Mouse (Mus musculus): ENCODE data around the gene Gm11213.

DNA sequence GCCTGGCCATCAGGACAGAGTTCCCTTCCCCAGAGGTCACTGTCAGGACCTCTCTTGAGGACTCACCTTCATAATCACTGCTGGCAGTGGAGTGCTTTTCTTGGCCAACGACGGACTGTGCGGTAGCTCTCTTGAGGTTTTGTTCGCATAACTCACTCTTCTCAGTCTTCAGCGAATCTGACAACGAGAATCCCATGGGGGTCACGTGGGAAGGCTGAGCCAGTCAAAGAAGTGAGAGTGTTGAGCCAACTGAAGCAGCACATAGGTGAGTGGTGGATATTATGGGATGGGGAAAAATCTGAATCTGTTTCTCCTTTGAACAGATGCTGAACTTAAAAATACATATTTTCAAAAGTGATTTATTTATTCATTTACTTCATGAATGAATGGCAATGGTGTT lies 3.3 kb upstream of the Gm11213 start:
- TF ChIP-seq USF2 (conservative IDR thresholded peaks at IDR 0.05; ENCODE audit: low read depth, low read length): peak; percentile 53
- no peak for TF ChIP-seq NRF1 (IDR thresholded peaks at IDR 0.05; ENCODE audit: low read depth, low read length)
- TF ChIP-seq GABPA (IDR thresholded peaks at IDR 0.05; ENCODE audit: insufficient replicate concordance, low read depth, low read length): no peak
- no peak for TF ChIP-seq MAZ (IDR thresholded peaks at IDR 0.05; ENCODE audit: low read depth, low read length)
- no peak for TF ChIP-seq CTCF (conservative IDR thresholded peaks at IDR 0.05 in 1 of 2, IDR thresholded peaks at IDR 0.05 in 1 of 2; ENCODE audit: low read depth in 2 of 2, low read length in 2 of 2)
- TF ChIP-seq MXI1 (IDR thresholded peaks at IDR 0.05; ENCODE audit: low read depth, low read length): no peak
- no peak for TF ChIP-seq SIN3A (IDR thresholded peaks at IDR 0.05; ENCODE audit: low read length)
